Mouse (Mus musculus) bone marrow, adult 2 months (tissue): Measurements from ENCODE around the gene Amigo3.

Experiments used
- CTCF ChIP-seq: fragments of 200-500 bp; IDR thresholded peaks from 2 replicates; pipeline ENCODE4 v1.5.1; 2011; ENCODE audit warnings: low read length, control low read depth; ENCODE audit not compliant: control insufficient read depth, insufficient read depth
- POLR2A ChIP-seq: fragments of 200-500 bp; IDR thresholded peaks from 2 replicates; pipeline ENCODE4 v1.6.1; 2011; ENCODE audit warnings: low read depth, mild to moderate bottlenecking, control low read depth, low read length, borderline replicate concordance; ENCODE audit not compliant: control insufficient read depth

- TF ChIP-seq POLR2A (no peak), CTCF (peak; percentile 79)
These were observed 12.6 kb downstream of the Amigo3 start for GRCm38 (mm10) chr9:108065491-108066011.
